Mouse (Mus musculus) myocyte (in vitro differentiated cells): ENCODE measurements at regions not wholly inside any gene's neighbourhood (a gene's known extent, or its start where the extent isn't known, plus 50 kb on each side); places are given as distances from the start of the nearest gene placed in this dataset.

Experiments
- H3K27me3 ChIP-seq: one replicate; pipeline ENCODE4 v1.6.1; 2011; ENCODE audit not compliant: control insufficient read depth, insufficient read depth, insufficient read length
- H3K36me3 ChIP-seq: one replicate; pipeline ENCODE4 v1.6.1; 2011; ENCODE audit not compliant: control insufficient read depth, insufficient read depth
- H3K4me2 ChIP-seq: one replicate; pipeline ENCODE4 v1.6.1; 2011; ENCODE audit warnings: low read depth, control low read depth
- H3K4me3 ChIP-seq: one replicate; pipeline ENCODE4 v1.5.1; 2011; ENCODE audit warnings: mild to moderate bottlenecking, control low read depth, moderate library complexity
- H3K79me2 ChIP-seq: one replicate; pipeline ENCODE4 v1.6.1; 2011; ENCODE audit not compliant: control insufficient read depth, insufficient read depth
- H3ac ChIP-seq: one replicate; pipeline ENCODE4 v1.6.1; 2011; ENCODE audit not compliant: control insufficient read depth, insufficient read length
- CEBPB ChIP-seq: IDR thresholded peaks from 2 replicates; pipeline ENCODE4 v1.6.1; 2011; ENCODE audit warnings: mild to moderate bottlenecking, moderate library complexity; ENCODE audit not compliant: poor library complexity, insufficient read depth, severe bottlenecking
- E2F4 ChIP-seq: IDR thresholded peaks from one replicate; pipeline ENCODE4 v1.6.1; 2011; ENCODE audit warnings: mild to moderate bottlenecking, control low read depth, moderate library complexity; ENCODE audit not compliant: insufficient read depth
- MAX ChIP-seq: IDR thresholded peaks from one replicate; pipeline ENCODE4 v1.6.1; 2011; ENCODE audit warnings: low read depth, mild to moderate bottlenecking, control low read depth
- MYOD1 ChIP-seq, 3 experiments: IDR thresholded peaks; one replicate each; pipeline ENCODE4 v1.6.1; 2011; ENCODE audit warnings: control low read depth in 2 of 3, low read depth in 2 of 3, mild to moderate bottlenecking in 2 of 3, moderate library complexity in 1 of 3; ENCODE audit not compliant: insufficient read length in 2 of 3, control insufficient read depth in 1 of 3
- MYOG ChIP-seq, 3 experiments: IDR thresholded peaks; one replicate each; pipeline ENCODE4 v1.6.1; 2011; ENCODE audit warnings: control low read depth in 2 of 3, low read depth in 2 of 3, mild to moderate bottlenecking in 2 of 3; ENCODE audit not compliant: insufficient read length in 2 of 3, control insufficient read depth in 1 of 3, insufficient read depth in 1 of 3
- POLR2A ChIP-seq: IDR thresholded peaks from one replicate; pipeline ENCODE4 v1.6.1; 2011; ENCODE audit warnings: low read depth, mild to moderate bottlenecking, control low read depth, moderate library complexity; ENCODE audit not compliant: insufficient read length
- POLR2AphosphoS2 ChIP-seq: IDR thresholded peaks from one replicate; pipeline ENCODE4 v1.6.1; 2011; ENCODE audit warnings: low read depth, control low read depth; ENCODE audit not compliant: insufficient read length
- REST ChIP-seq: IDR thresholded peaks from one replicate; pipeline ENCODE4 v1.6.1; 2011; ENCODE audit warnings: mild to moderate bottlenecking, control low read depth, moderate library complexity; ENCODE audit not compliant: insufficient read depth, insufficient read length
- SRF ChIP-seq: IDR thresholded peaks from one replicate; pipeline ENCODE4 v1.6.1; 2011; ENCODE audit warnings: low read depth; ENCODE audit not compliant: control insufficient read depth, insufficient read length
- TCF12 ChIP-seq: IDR thresholded peaks from one replicate; pipeline ENCODE4 v1.6.1; 2011; ENCODE audit warnings: mild to moderate bottlenecking, control low read depth; ENCODE audit not compliant: poor library complexity, insufficient read depth, severe bottlenecking
- TCF3 ChIP-seq: IDR thresholded peaks from one replicate; pipeline ENCODE4 v1.6.1; 2011; ENCODE audit warnings: low read depth, control low read depth; ENCODE audit not compliant: insufficient read length
- USF1 ChIP-seq: IDR thresholded peaks from one replicate; pipeline ENCODE4 v1.6.1; 2011; ENCODE audit warnings: low read depth, mild to moderate bottlenecking, control low read depth, moderate library complexity

DNA sequence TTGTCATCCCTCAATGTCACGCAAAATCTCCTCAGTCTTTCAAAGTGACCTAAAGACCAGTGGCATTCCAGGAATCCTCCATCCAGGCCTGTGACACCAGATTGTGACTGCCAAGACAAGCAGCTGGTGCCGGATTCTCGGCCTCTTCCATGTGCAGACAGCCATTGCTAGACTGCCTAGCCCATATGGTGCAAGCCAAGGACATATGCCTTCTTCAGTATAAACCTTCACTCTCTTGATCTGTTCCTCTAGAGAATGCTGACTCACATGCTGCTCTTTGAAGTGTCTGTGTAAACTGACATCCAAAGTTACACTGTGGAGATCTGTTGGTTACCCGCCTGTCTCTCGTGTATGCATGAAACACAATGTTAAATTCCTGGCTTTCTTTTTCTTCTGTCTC is 589.4 kb upstream of the Kdm8 start:
- Histone ChIP-seq H3K4me3 (no peak overlapping the region), H3K27me3 (no peaks in the 10 kb centered on the region), H3ac (no peak overlapping the region), H3K4me2 (no peak overlapping the region), H3K79me2 (no peaks in the 10 kb centered on the region), H3K36me3 (no peaks in the 10 kb centered on the region)
- TF ChIP-seq TCF12 (no peak), MYOD1 (IDR thresholded peaks at IDR 0.05; ENCODE audit: control insufficient read depth in 1 of 3, insufficient read length in 2 of 3, low read depth in 2 of 3) (no peak), SRF (no peak), POLR2A (no peak), POLR2AphosphoS2 (no peak), USF1 (no peak), TCF3 (no peak), CEBPB (no peak), MAX (no peak)

DNA sequence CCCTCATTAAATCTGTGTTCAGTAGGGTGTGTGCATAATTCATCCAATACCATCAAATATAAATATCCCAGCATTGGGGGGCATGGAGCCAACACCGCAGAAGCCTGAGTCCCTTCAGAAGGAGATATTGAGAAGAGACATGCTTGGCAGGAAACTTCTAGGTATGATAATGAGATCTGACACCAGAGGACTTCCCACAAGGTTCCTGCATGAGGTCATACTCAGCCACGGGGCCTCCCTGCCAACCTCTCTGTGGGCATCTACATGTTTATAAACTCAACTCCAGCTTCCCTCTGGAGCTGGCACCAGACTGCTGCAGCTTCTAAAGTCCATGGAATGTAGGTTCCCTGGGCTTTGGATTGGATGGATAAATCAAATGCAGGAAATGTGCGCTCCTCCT is 587.4 kb upstream of the Kdm8 start:
- TF ChIP-seq SRF = no peak
- TF ChIP-seq POLR2AphosphoS2 = no peak
- TF ChIP-seq TCF3 = no peak
- Histone ChIP-seq H3ac (no peak overlapping the region), H3K4me2 (no peak overlapping the region), H3K36me3 (no peaks in the 10 kb centered on the region), H3K4me3 (no peak overlapping the region), H3K79me2 (no peaks in the 10 kb centered on the region), H3K27me3 (no peaks in the 10 kb centered on the region)

DNA sequence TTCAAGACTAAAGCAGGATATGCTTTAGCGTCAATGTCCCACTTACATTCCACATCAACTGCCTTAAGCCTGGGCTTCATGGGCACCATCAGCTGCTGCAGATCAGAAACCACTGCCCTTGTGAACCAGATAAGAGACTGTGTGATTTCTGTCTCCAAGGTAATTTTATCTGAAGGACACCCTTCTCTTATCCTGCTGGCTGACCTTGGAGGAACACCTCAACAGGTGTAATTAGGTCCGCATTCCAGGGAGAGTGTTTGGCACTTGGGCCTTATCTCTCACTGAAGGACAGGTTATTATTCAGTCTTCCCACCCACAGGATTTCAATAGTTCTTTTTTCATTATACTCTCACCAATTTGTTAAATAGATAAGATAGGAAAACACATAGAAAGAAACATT is 583.1 kb upstream of the Kdm8 start:
- TF ChIP-seq POLR2A = no peak
- TF ChIP-seq MAX = no peak
- TF ChIP-seq USF1 = no peak
- no peak for TF ChIP-seq MYOG (IDR thresholded peaks at IDR 0.05; ENCODE audit: control insufficient read depth in 1 of 3, insufficient read depth in 1 of 3, insufficient read length in 2 of 3, low read depth in 2 of 3)
- TF ChIP-seq REST = no peak
- no peak for TF ChIP-seq MYOD1 (IDR thresholded peaks at IDR 0.05; ENCODE audit: control insufficient read depth in 1 of 3, insufficient read length in 2 of 3, low read depth in 2 of 3)
- Histone ChIP-seq H3K36me3 (no peaks in the 10 kb centered on the region), H3K4me3 (no peak overlapping the region), H3K79me2 (no peaks in the 10 kb centered on the region), H3K27me3 (no peaks in the 10 kb centered on the region), H3ac (no peak overlapping the region), H3K4me2 (no peak overlapping the region)

- H3K4me3 ChIP-seq = no peak overlapping the region
- no peak overlapping the region for H3K4me2 ChIP-seq
- no peaks in the 10 kb centered on the region for H3K79me2 ChIP-seq
- no peaks in the 10 kb centered on the region for H3K27me3 ChIP-seq
- no peak overlapping the region for H3ac ChIP-seq
- H3K36me3 ChIP-seq = no peaks in the 10 kb centered on the region
- no peak for TF ChIP-seq MYOD1 (IDR thresholded peaks at IDR 0.05; ENCODE audit: control insufficient read depth in 1 of 3, insufficient read length in 2 of 3, low read depth in 2 of 3)
- TF ChIP-seq USF1 = no peak
- no peak for TF ChIP-seq TCF3
- no peak for TF ChIP-seq MYOG (IDR thresholded peaks at IDR 0.05; ENCODE audit: control insufficient read depth in 1 of 3, insufficient read depth in 1 of 3, insufficient read length in 2 of 3, low read depth in 2 of 3)
- TF ChIP-seq POLR2A = no peak
- no peak for TF ChIP-seq CEBPB
- TF ChIP-seq MAX = no peak
- no peak for TF ChIP-seq REST
- no peak for TF ChIP-seq E2F4
- TF ChIP-seq SRF = no peak
- no peak for TF ChIP-seq POLR2AphosphoS2
- TF ChIP-seq TCF12 = no peak
Observed at GRCm38 (mm10) chr7:124868133-124868603, 576.3 kb upstream of the Kdm8 start.

DNA sequence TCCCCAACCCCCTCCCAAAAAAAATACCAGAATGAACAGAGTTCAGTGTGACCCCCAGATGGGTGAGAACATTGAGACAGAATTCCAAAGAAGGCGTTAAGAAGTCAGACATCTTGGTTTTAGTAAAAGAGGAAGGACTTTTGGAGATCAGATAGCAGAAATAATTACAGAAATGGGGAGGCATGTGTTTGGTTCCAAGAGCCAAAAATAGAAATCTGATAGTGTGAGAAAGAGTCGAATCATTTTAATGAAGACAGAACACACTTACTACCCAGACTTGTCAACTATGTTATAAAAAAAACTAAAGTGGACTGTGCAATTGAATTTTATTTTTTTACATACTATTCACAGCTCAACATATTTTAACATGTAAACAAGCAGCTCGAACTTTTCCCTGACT is 575.9 kb upstream of the Kdm8 start:
- Histone ChIP-seq H3K27me3 (no peaks in the 10 kb centered on the region), H3K36me3 (no peaks in the 10 kb centered on the region), H3K79me2 (no peaks in the 10 kb centered on the region), H3K4me3 (no peak overlapping the region), H3ac (no peak overlapping the region), H3K4me2 (no peak overlapping the region)
- TF ChIP-seq MYOG (IDR thresholded peaks at IDR 0.05; ENCODE audit: control insufficient read depth in 1 of 3, insufficient read depth in 1 of 3, insufficient read length in 2 of 3, low read depth in 2 of 3) (no peak), CEBPB (no peak), USF1 (no peak), E2F4 (no peak), MAX (no peak), POLR2AphosphoS2 (no peak), TCF12 (no peak), REST (no peak), SRF (no peak), MYOD1 (IDR thresholded peaks at IDR 0.05; ENCODE audit: control insufficient read depth in 1 of 3, insufficient read length in 2 of 3, low read depth in 2 of 3) (no peak), TCF3 (no peak), POLR2A (no peak)
